Mouse (Mus musculus) gastrocnemius, postnatal 10 days (tissue): Measurements from ENCODE around the gene Chmp1a. TPM values are rescaled to one million over a fixed set of nuclear protein-coding genes. Genes with fewer than 3 reads are reported as not detected.
"Not testable (repeated sequence)": the region's sequence is repeated elsewhere in the genome, so short reads cannot be mapped to it uniquely, and the experiment has no call there.

Source experiments
- DNase-seq: peaks from one replicate; pipeline ENCODE4 v3.0.0; 2021; ENCODE audit warnings: mixed read lengths
- long read RNA-seq, 2 experiments: library from polyadenylated mRNA; stranded (forward); transcript quantifications; one replicate each; pipeline ENCODE4 v2.0.0; 2021
- total RNA-seq, 2 experiments: library from RNA; stranded (reverse); gene quantifications; 2 replicates each; pipeline ENCODE4 v1.2.3; 2021

The Chmp1a gene
- 10 to 100 TPM; 41.0 to 48.2 TPM for total RNA-seq
- long read RNA-seq, experiment 1, partial matches to known transcripts: 2 of 56 reads
- long read RNA-seq, experiment 1, other reads (novel, unspliced or antisense): 54 of 56 reads
- long read RNA-seq, experiment 2, partial matches to known transcripts: 1 of 67 reads
- long read RNA-seq, experiment 2, other reads (novel, unspliced or antisense): 63 of 67 reads

GRCm38 (mm10) chr8:123212321-123213117, at the start of gene Chmp1a, which contains the start of gene Spata33:
TSS of gene Chmp1a (minus strand) at chr8:123212763.
TSS of gene Spata33 (plus strand) at chr8:123212832.
- peak; percentile 89 for DNase-seq

- not testable (repeated sequence) for DNase-seq
Observed at GRCm38 (mm10) chr8:123257593-123257992, 45.0 kb upstream of the Chmp1a start.

GRCm38 (mm10) chr8:123257114-123257513, 44.6 kb upstream of the Chmp1a start:
- no peak for DNase-seq

DNA sequence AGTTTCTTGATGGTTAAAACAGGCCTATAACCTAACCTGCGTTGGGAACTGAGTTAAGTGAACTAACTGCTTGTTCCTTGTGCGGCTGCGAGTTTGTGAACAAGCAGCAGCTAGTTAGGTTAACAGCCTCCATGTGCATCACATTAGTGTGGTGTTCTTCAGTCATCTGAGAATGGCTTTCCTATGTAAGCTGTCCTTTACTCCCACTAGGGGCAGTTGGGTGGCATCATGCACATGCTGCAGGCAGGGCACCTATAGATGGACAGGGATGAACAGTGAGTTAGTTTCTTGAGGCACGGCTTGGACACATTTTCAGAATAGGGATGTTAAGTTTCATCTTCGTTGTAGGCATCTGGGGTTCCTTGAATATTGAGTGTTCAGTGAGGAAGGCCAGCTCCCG, 42.6 kb upstream of the Chmp1a start:
- no peak for DNase-seq

DNA sequence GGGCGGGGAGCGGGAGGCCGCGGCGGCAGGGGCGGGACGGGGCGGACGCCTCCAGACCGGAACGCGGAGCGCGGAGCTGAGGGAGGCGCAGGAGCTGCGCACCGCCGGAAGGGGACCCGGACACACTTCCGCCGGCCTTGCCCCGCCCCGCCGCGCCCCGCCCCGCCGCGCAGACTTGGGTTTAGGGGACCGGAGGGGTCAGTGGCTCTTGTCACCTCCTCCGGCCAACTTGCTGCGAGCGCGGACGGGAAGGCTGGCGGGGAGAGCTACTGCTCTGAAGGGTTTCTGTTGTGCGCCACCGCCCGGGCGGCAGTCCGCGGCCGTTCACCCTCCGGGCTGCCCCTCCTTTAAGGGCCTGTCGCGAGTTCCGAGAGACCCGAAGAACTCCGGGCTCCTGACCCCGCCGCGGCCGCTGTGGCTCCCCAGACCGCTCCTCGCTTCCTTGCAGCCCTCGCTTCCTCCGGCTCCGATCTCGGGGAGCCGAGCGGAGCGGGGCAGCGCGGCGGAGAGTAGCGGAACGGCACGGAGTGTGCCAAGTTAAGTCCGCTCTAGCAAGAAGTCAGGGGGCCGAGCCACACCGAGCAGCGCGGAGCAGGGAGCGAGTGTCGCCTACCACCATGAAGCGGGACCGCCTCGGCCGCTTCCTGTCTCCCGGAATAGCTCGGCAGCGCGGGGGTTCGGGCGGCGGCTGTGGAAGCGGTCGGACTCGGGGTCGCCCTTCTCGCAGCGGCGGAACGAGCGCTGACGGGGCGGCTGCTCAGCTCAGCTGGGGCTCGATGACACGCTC, 41.7 kb upstream of the Chmp1a start, which contains the start of the genes Zfp276 and Vps9d1:
Gene Zfp276 (plus strand): TSS at position 97 of the 787 bp plus-strand sequence.
Gene Vps9d1 (minus strand): TSS at position 250 of the 787 bp plus-strand sequence.
- DNase-seq: peak; percentile 91

DNA sequence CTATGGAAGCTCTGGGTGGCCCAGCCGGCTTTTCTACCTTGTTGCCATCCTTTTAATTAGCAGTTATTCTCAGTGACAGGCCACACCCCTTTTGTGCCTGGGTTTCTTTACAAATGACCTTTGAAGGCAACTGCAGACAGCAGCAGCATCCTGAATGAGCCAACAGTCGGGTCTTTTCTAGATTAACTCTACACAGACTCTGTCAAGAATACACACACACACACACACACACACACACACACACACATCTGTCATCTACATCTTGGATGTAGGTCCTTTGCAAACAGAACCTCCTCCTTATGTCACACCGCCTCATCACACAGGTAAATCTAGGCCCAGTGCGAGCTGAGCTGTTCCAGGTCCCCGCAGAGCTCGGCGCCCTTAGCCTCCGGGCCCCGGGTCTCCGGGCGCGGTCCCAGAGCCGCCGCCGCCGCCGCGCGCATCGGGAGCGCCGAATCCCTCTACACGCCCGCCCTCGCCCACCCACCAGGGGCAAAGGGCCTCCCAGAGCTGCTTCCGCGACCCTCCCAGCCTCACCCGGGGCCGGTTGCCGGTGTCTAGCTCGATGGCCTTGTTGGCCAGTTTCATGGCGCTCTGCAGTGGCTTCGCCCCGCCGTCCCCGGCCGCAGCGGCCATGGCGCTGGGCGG, 41.0 kb upstream of the Chmp1a start:
- no peak for DNase-seq

GRCm38 (mm10) chr8:123252925-123253324, 40.4 kb upstream of the Chmp1a start:
- no peak for DNase-seq

GRCm38 (mm10) chr8:123250940-123251339, 38.4 kb upstream of the Chmp1a start:
- no peak for DNase-seq

DNA sequence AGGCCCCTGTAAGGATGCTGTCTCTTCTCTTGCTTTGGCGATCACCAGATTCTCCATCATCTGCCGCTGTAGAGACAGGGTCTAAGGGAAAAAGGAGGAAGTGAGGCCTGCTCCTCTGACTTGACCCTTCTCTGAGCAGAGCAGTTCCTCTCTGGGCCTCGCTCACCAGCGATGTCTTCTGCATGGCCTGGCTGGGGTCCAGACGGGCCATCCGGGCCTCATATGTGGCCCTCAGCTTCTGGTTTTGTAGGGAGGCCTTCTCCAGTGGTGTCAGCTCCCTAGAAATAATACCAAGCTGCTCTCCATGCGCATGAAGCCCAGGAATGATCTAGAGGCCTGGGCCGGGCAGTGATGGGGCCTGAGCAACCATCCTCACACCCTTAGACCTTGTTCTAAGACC, 36.0 kb upstream of the Chmp1a start:
- DNase-seq: no peak

DNA sequence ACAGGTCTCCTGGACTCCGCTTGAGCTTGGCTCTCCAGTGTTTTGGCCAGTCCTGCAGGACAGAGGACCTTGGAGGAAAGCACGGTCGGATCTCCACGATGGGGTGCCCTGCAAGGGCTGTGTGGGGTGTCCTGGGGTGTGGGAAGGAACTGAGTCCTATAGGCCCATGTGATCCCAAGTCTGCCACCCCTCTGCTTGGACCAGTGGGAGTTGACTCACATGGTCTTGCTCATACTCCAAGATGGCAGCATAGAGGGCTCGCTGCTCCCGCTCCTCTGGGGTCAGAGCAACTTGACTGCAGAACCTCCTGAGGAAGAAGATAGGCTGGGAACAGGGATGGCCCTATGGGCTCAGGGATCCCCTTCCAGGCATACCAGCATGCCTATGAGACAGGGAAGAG, 35.2 kb upstream of the Chmp1a start:
- no peak for DNase-seq

GRCm38 (mm10) chr8:123245543-123245942, 33.0 kb upstream of the Chmp1a start:
- no peak for DNase-seq

DNA sequence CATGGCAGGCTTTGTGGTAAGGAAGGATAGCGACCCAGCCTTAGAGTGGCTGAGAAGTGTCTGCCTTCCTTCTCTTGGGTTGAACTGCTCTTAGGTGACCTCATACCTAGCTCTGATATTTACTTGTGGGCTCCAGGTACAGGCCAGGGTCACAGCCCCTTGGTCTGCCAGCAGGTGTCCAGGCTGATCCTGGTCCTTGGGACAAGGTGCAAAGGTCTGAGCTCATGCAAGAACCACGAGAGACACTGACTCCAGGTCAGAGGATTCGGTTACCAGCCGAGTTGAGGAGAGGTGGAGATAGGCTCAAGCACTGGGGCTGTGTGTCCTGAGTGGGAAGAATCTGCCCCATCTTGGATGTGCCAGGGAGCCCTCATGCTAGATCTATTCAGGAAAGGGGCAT, 31.8 kb upstream of the Chmp1a start:
- DNase-seq: no peak

DNA sequence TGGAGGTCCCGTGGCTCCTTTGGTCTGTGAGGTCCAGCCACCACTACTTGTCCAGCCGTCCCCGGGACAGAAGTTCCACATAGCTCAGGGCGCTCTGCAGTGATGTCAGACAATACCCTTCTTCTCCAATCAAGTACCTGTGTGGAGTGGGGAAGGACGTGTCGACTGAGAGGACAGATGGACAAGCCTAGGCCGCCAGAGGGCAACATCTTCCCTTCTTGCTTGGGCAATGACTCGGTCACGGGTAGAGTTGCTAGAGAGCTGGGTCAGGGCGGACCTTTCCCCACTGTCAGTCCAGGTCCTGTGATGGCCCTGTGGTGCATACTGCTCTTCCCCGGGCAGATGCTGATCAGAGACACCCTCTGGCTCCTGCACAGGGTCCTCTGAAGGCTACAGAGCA, 30.5 kb upstream of the Chmp1a start:
- no peak for DNase-seq

DNA sequence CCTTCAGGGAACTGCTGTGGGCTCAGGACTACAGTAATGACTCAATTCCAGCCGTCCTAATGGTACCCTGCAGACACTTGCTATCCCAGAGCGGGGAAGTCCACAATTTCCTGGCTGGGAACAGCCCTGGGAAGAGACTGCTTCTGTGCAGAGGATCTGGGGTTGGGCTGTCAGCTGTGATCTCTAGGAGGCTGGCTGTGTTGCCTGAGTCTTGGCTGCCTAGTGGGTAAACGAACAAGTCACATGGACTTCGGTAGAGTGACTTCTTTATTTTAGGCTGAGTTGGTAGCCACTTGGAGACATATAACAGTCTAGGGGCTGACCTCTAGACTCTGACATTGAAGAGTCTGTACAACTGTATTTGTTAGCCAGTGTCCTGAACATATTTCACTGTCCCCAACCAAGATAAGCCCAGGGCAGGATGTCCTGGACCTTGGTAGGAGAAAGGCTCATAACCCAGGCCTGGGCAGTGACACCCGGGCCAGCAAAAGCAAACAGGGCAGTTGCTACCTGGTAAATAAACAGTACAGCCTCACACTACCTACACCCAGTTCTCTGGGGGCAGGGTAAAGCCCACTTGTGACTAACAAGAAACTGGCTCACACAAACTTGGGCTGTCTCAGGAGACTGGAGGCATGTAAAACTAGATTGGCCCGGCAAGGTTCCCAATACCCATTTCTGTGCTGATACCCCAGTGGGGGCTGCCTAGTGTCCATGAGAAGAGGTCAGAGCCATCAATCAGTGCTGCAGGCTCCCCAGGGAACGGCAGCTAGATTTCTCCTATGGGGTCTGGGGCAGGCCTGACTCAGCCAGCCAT, 29.8 kb upstream of the Chmp1a start:
- DNase-seq: no peak

- no peak for DNase-seq
Observed at GRCm38 (mm10) chr8:123239398-123239797, 26.8 kb upstream of the Chmp1a start.

GRCm38 (mm10) chr8:123235520-123236497, 23.2 kb upstream of the Chmp1a start, which contains the start of gene Spata2l:
TSS of gene Spata2l (minus strand) at chr8:123236233.
- DNase-seq: peak; percentile 75

- DNase-seq: no peak
Observed at GRCm38 (mm10) chr8:123234918-123235519, 22.5 kb upstream of the Chmp1a start.

GRCm38 (mm10) chr8:123233760-123234159, 21.2 kb upstream of the Chmp1a start:
- no peak for DNase-seq

- peak; percentile 50 for DNase-seq
Observed at GRCm38 (mm10) chr8:123233300-123233699, 20.7 kb upstream of the Chmp1a start.

DNA sequence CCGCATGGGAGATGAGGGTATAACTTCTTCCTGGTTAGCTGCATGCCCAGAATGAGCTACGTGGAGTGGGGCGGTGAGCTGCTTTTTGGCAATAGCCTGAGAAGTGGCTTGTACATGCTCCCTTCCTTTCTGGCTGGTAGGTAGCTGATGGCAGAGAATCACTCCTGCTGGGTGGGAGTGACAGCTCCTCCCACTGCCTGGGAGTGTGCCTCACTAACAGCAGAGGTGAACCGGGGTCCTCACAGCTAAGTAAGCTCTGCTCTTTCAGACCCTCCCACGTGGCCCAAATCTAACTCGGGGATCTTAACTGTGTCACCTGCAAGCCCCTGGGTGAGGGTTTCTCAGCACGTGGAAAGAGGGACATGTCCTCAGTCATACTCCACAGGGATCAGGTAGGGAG, 20.0 kb upstream of the Chmp1a start:
- no peak for DNase-seq
